Mouse (Mus musculus) lung, adult 2 months (tissue): Measurements from ENCODE around the gene Eci3. TPM values are rescaled to one million over a fixed set of nuclear protein-coding genes. Genes with fewer than 3 reads are reported as not detected.
A peak's percentile ranks its signal among the peaks of the same experiment; 100 is the strongest.
"Not testable (repeated sequence)": the region's sequence is repeated elsewhere in the genome, so short reads cannot be mapped to it uniquely, and the experiment has no call there.

ENCODE experiments used
- DNase-seq: peaks from one replicate; pipeline ENCODE4 v3.0.0; 2022
- H3K4me1 ChIP-seq: fragments of 200-500 bp; 2 replicates; pipeline ENCODE4 v1.6.1; 2011; ENCODE audit warnings: low read length; ENCODE audit not compliant: control insufficient read depth, insufficient read depth
- H3K4me3 ChIP-seq: fragments of 200-500 bp; replicated peaks from 2 replicates; pipeline ENCODE3; 2011; ENCODE audit warnings: low read depth, mild to moderate bottlenecking, control low read depth, low read length; ENCODE audit errors: extremely low read depth
- CTCF ChIP-seq: fragments of 200-500 bp; IDR thresholded peaks from 2 replicates; pipeline ENCODE4 v1.5.1; 2011; ENCODE audit warnings: mild to moderate bottlenecking, low read length, control low read depth; ENCODE audit not compliant: insufficient read depth
- POLR2A ChIP-seq: fragments of 200-500 bp; IDR thresholded peaks from 2 replicates; pipeline ENCODE4 v1.6.1; 2011; ENCODE audit warnings: low read depth, mild to moderate bottlenecking, control low read depth, low read length, borderline replicate concordance; ENCODE audit errors: extremely low read depth
- WGBS: fragments of 180-500 bp; shearing (Covaris S2); methylation state at CpG from one replicate; pipeline ENCODE4 v1.1.7; 2018; 5-methylcytosine and 5-hydroxymethylcytosine counted together
- polyA plus RNA-seq: library from polyadenylated mRNA; depleted of rRNA; stranded (reverse); fragments of >200 nt; gene quantifications from 2 replicates; pipeline ENCODE4 v1.2.3, GENCODE M21; 2012

Gene Eci3
- polyA plus RNA-seq, 1 experiment = not detected

- WGBS = 19% methylated on average over 1 of the region's 1 CpGs
- Histone ChIP-seq H3K4me1 (no peaks in the 10 kb centered on the region), H3K4me3 (no peak overlapping the region)
- TF ChIP-seq CTCF (no peak), POLR2A (no peak)
- DNase-seq = no peak
Measured at GRCm38 (mm10) chr13:34973770-34974169, 10.2 kb upstream of the Eci3 start.

GRCm38 (mm10) chr13:34973149-34973548 lies 9.5 kb upstream of the Eci3 start:
- Histone ChIP-seq H3K4me3 (no peak overlapping the region), H3K4me1 (no peaks in the 10 kb centered on the region)
- TF ChIP-seq POLR2A = no peak
- TF ChIP-seq CTCF = peak; percentile 17; the same call in 1 of the 2 replicates
- 29% methylated on average over 1 of the region's 1 CpGs for WGBS
- no peak for DNase-seq

- H3K4me3 ChIP-seq, H3K4me1 ChIP-seq, DNase-seq: not testable (repeated sequence)
Measured at GRCm38 (mm10) chr13:34972456-34972855, 8.8 kb upstream of the Eci3 start.

- not testable (repeated sequence) for H3K4me1 ChIP-seq, H3K4me3 ChIP-seq, DNase-seq
- WGBS = 79% methylated on average over 9 of the region's 9 CpGs
Measured at GRCm38 (mm10) chr13:34965647-34966046, 2.0 kb upstream of the Eci3 start.

GRCm38 (mm10) chr13:34964866-34965265 lies 1.3 kb upstream of the Eci3 start:
- TF ChIP-seq POLR2A (no peak), CTCF (no peak)
- WGBS = 22% methylated on average over 5 of the region's 5 CpGs
- no peak for DNase-seq
- Histone ChIP-seq H3K4me3 (no peak overlapping the region), H3K4me1 (no peaks in the 10 kb centered on the region)

GRCm38 (mm10) chr13:34964419-34964818 lies 809 bp upstream of the Eci3 start:
- peak; percentile 8 for DNase-seq
- Histone ChIP-seq H3K4me1 (no peaks in the 10 kb centered on the region), H3K4me3 (no peak overlapping the region)
- 6% methylated on average over 14 of the region's 14 CpGs for WGBS
- TF ChIP-seq CTCF (no peak), POLR2A (no peak)

- DNase-seq = no peak
- no peak for TF ChIP-seq CTCF
- TF ChIP-seq POLR2A = no peak
- Histone ChIP-seq H3K4me1 (no peaks in the 10 kb centered on the region), H3K4me3 (no peak overlapping the region)
- whole genome bisulfite sequencing = 90% methylated on average over 4 of the region's 4 CpGs
Measured at GRCm38 (mm10) chr13:34960996-34961770, 2.4 kb downstream of the Eci3 start.

GRCm38 (mm10) chr13:34958158-34958557 lies 5.5 kb downstream of the Eci3 start:
- not testable (repeated sequence) for H3K4me3 ChIP-seq, H3K4me1 ChIP-seq, DNase-seq
- WGBS = 88% methylated on average over 3 of the region's 3 CpGs

GRCm38 (mm10) chr13:34956901-34957300 lies 6.7 kb downstream of the Eci3 start:
- no peak for DNase-seq
- TF ChIP-seq CTCF (no peak), POLR2A (no peak)
- 54% methylated on average over 4 of the region's 4 CpGs for WGBS
- Histone ChIP-seq H3K4me1 (no peaks in the 10 kb centered on the region), H3K4me3 (no peak overlapping the region)

GRCm38 (mm10) chr13:34951437-34951836 lies 12.2 kb downstream of the Eci3 start:
- 85% methylated on average over 2 of the region's 2 CpGs for WGBS
- H3K4me3 ChIP-seq, DNase-seq, H3K4me1 ChIP-seq: not testable (repeated sequence)

GRCm38 (mm10) chr13:34942370-34942769 lies 21.2 kb downstream of the Eci3 start:
- Histone ChIP-seq H3K4me3 (no peak overlapping the region), H3K4me1 (no peaks in the 10 kb centered on the region)
- DNase-seq = no peak
- no peak for TF ChIP-seq CTCF
